Comparison of ENCODE assay signal across 16 mouse cellular contexts in the genomic region with DNA sequence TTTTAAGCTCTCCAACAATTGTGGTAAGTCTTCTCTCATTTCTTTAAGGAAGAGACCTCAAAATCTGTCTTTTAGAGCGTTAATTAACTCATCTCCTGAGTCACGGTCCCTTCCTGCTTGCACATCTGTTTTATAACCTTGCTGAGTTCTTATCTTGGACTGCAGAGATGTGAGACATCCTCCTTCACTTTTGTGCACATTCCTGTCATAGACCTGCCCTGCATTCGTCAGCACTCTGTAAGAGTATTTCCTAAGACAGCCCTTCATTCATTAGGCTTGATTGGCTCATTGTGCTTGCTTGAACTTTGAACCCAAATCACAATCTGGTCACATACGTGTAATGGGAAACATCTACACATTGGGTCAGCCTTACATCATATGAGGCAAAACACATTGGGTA.
"Had no signal": no experiment of that assay in that cellular context is flagged by ENCODE, and none has a peak within 500 bp of the region (broad histone marks: within the 10 kb centered on the region; RNA-seq: fewer than 3 reads in every experiment).

No protein-coding gene starts in this region.

- H3K27me3 ChIP-seq: neural tube, embryonic 12.5 days; neural tube, embryonic 13.5 days; neural tube, embryonic 15.5 days; stomach, embryonic 15.5 days had no signal

- DNase-seq: retina, postnatal 1 day; right cerebral cortex, adult 18-20 months; right cerebral cortex, postnatal 14 days; right cerebral cortex, postnatal 25 days; right cerebral cortex, postnatal 4 days; spleen, adult 18-20 months; thymus, adult 18-20 months; thymus, postnatal 14 days; thymus, postnatal 25 days; thymus, postnatal 36 days; thymus, postnatal 4 days had no signal

- H3K4me3 ChIP-seq: neural tube, embryonic 12.5 days; neural tube, embryonic 13.5 days; neural tube, embryonic 15.5 days; stomach, embryonic 15.5 days had no signal

- H3K36me3 ChIP-seq: neural tube, embryonic 12.5 days; neural tube, embryonic 13.5 days; neural tube, embryonic 15.5 days; stomach, embryonic 15.5 days had no signal

- H3K27ac ChIP-seq: neural tube, embryonic 12.5 days; neural tube, embryonic 13.5 days; neural tube, embryonic 15.5 days; stomach, embryonic 15.5 days; stomach, postnatal 0 days had no signal

- H3K4me1 ChIP-seq: neural tube, embryonic 12.5 days; stomach, embryonic 15.5 days had no signal
